Mouse (Mus musculus): Measurements from ENCODE around the gene Mgll. TPM values are rescaled to one million over a fixed set of nuclear protein-coding genes. Genes with fewer than 3 reads are reported as not detected.
A peak's percentile ranks its signal among the peaks of the same experiment; 100 is the strongest.

The Mgll gene
- polyA plus RNA-seq, 1 experiment from 2014 or later = 8.6 TPM

- Histone ChIP-seq H3K36me3 (ENCODE audit: control insufficient read depth, insufficient read depth, low read length) (no peaks in the 10 kb centered on the region), H3K27ac (ENCODE audit: low read depth, low read length) (no peak overlapping the region), H3K4me1 (ENCODE audit: control insufficient read depth, insufficient read depth, low read length) (peaks cover 18% of the 10 kb centered on the region; the same call in 1 of the 2 replicates), H3K4me3 (ENCODE audit: low read depth, low read length) (no peak overlapping the region), H3K27me3 (ENCODE audit: control insufficient read depth, insufficient read depth, low read length) (no peaks in the 10 kb centered on the region), H3K4me2 (ENCODE audit: low read depth) (no peak overlapping the region), H3K9me3 (ENCODE audit: control insufficient read depth, low read length) (no peaks in the 10 kb centered on the region), H3K9ac (ENCODE audit: low read length) (no peak overlapping the region)
- DNase-seq (ENCODE audit: low spot score) (no peak), ATAC-seq (ENCODE audit: insufficient read depth, low FRiP score, low TSS enrichment) (no peak)
- WGBS = 29% methylated on average over 9 of the region's 9 CpGs
These were observed 67.1 kb downstream of the Mgll start for GRCm38 (mm10) chr6:88791299-88791698.

- no peak for DNase-seq (ENCODE audit: low spot score)
- Histone ChIP-seq H3K4me1 (ENCODE audit: control insufficient read depth, insufficient read depth, low read length) (peaks cover 16% of the 10 kb centered on the region; the same call in 1 of the 2 replicates), H3K9me3 (ENCODE audit: control insufficient read depth, low read length) (no peaks in the 10 kb centered on the region), H3K4me2 (ENCODE audit: low read depth) (no peak overlapping the region), H3K4me3 (ENCODE audit: low read depth, low read length) (no peak overlapping the region), H3K27me3 (ENCODE audit: control insufficient read depth, insufficient read depth, low read length) (no peaks in the 10 kb centered on the region), H3K36me3 (ENCODE audit: control insufficient read depth, insufficient read depth, low read length) (no peaks in the 10 kb centered on the region), H3K9ac (ENCODE audit: low read length) (no peak overlapping the region), H3K27ac (ENCODE audit: low read depth, low read length) (no peak overlapping the region)
- WGBS = 37% methylated on average over 7 of the region's 7 CpGs
- ATAC-seq (ENCODE audit: insufficient read depth, low FRiP score, low TSS enrichment) = no peak
These were observed 68.0 kb downstream of the Mgll start for GRCm38 (mm10) chr6:88792147-88792691.

- WGBS = 75% methylated on average over 2 of the region's 2 CpGs
These were observed 69.0 kb downstream of the Mgll start for GRCm38 (mm10) chr6:88793243-88793642.

GRCm38 (mm10) chr6:88793872-88794271 lies 69.7 kb downstream of the Mgll start:
- no peaks in the 10 kb centered on the region for H3K27me3 ChIP-seq (ENCODE audit: control insufficient read depth, insufficient read depth, low read length)
- no peaks in the 10 kb centered on the region for H3K9me3 ChIP-seq (ENCODE audit: control insufficient read depth, low read length)
- peaks cover 8% of the 10 kb centered on the region; the same call in 1 of the 2 replicates for H3K4me1 ChIP-seq (ENCODE audit: control insufficient read depth, insufficient read depth, low read length)
- H3K27ac ChIP-seq (ENCODE audit: low read depth, low read length) = no peak overlapping the region
- H3K4me3 ChIP-seq (ENCODE audit: low read depth, low read length) = no peak overlapping the region
- DNase-seq (ENCODE audit: low spot score) (no peak), ATAC-seq (ENCODE audit: insufficient read depth, low FRiP score, low TSS enrichment) (no peak)
- H3K9ac ChIP-seq (ENCODE audit: low read length) = no peak overlapping the region
- no peak overlapping the region for H3K4me2 ChIP-seq (ENCODE audit: low read depth)
- 85% methylated on average over 13 of the region's 13 CpGs for WGBS
- no peaks in the 10 kb centered on the region for H3K36me3 ChIP-seq (ENCODE audit: control insufficient read depth, insufficient read depth, low read length)

More at GRCm38 (mm10) chr6:88793243-88793642, 69.0 kb downstream of the Mgll start:
- H3K9me3 ChIP-seq (ENCODE audit: control insufficient read depth, low read length) = no peaks in the 10 kb centered on the region
- H3K36me3 ChIP-seq (ENCODE audit: control insufficient read depth, insufficient read depth, low read length) = no peaks in the 10 kb centered on the region
- H3K4me1 ChIP-seq (ENCODE audit: control insufficient read depth, insufficient read depth, low read length) = peaks cover 10% of the 10 kb centered on the region; the same call in 1 of the 2 replicates
- no peak overlapping the region for H3K4me2 ChIP-seq (ENCODE audit: low read depth)
- H3K27me3 ChIP-seq (ENCODE audit: control insufficient read depth, insufficient read depth, low read length) = no peaks in the 10 kb centered on the region
- no peak overlapping the region for H3K27ac ChIP-seq (ENCODE audit: low read depth, low read length)
- no peak overlapping the region for H3K4me3 ChIP-seq (ENCODE audit: low read depth, low read length)
- peak; percentile 46 for DNase-seq (ENCODE audit: low spot score)
- no peak overlapping the region for H3K9ac ChIP-seq (ENCODE audit: low read length)
- no peak for ATAC-seq (ENCODE audit: insufficient read depth, low FRiP score, low TSS enrichment)

GRCm38 (mm10) chr6:88794561-88794971 lies 70.4 kb downstream of the Mgll start:
- ATAC-seq (ENCODE audit: insufficient read depth, low FRiP score, low TSS enrichment) = no peak
- Histone ChIP-seq H3K4me2 (ENCODE audit: low read depth) (no peak overlapping the region), H3K36me3 (ENCODE audit: control insufficient read depth, insufficient read depth, low read length) (no peaks in the 10 kb centered on the region), H3K27me3 (ENCODE audit: control insufficient read depth, insufficient read depth, low read length) (no peaks in the 10 kb centered on the region), H3K4me3 (ENCODE audit: low read depth, low read length) (no peak overlapping the region), H3K27ac (ENCODE audit: low read depth, low read length) (no peak overlapping the region), H3K4me1 (ENCODE audit: control insufficient read depth, insufficient read depth, low read length) (peaks cover 8% of the 10 kb centered on the region; the same call in 1 of the 2 replicates), H3K9me3 (ENCODE audit: control insufficient read depth, low read length) (no peaks in the 10 kb centered on the region), H3K9ac (ENCODE audit: low read length) (no peak overlapping the region)
- DNase-seq (ENCODE audit: low spot score) = no peak
- WGBS = 72% methylated on average over 14 of the region's 14 CpGs

GRCm38 (mm10) chr6:88800191-88800590 lies 76.0 kb downstream of the Mgll start:
- H3K27ac ChIP-seq (ENCODE audit: low read depth, low read length) = no peak overlapping the region
- no peak overlapping the region for H3K4me3 ChIP-seq (ENCODE audit: low read depth, low read length)
- H3K27me3 ChIP-seq (ENCODE audit: control insufficient read depth, insufficient read depth, low read length) = no peaks in the 10 kb centered on the region
- H3K4me1 ChIP-seq (ENCODE audit: control insufficient read depth, insufficient read depth, low read length) = no peaks in the 10 kb centered on the region
- DNase-seq (ENCODE audit: low spot score) = no peak
- 84% methylated on average over 7 of the region's 7 CpGs for WGBS
- H3K9me3 ChIP-seq (ENCODE audit: control insufficient read depth, low read length) = no peaks in the 10 kb centered on the region
- no peak for ATAC-seq (ENCODE audit: insufficient read depth, low FRiP score, low TSS enrichment)
- no peaks in the 10 kb centered on the region for H3K36me3 ChIP-seq (ENCODE audit: control insufficient read depth, insufficient read depth, low read length)
- H3K4me2 ChIP-seq (ENCODE audit: low read depth) = no peak overlapping the region
- H3K9ac ChIP-seq (ENCODE audit: low read length) = no peak overlapping the region

GRCm38 (mm10) chr6:88800735-88801134 lies 76.5 kb downstream of the Mgll start:
- ATAC-seq (ENCODE audit: insufficient read depth, low FRiP score, low TSS enrichment) (no peak), DNase-seq (ENCODE audit: low spot score) (no peak)
- Histone ChIP-seq H3K27ac (ENCODE audit: low read depth, low read length) (no peak overlapping the region), H3K27me3 (ENCODE audit: control insufficient read depth, insufficient read depth, low read length) (no peaks in the 10 kb centered on the region), H3K4me1 (ENCODE audit: control insufficient read depth, insufficient read depth, low read length) (no peaks in the 10 kb centered on the region), H3K9ac (ENCODE audit: low read length) (no peak overlapping the region), H3K9me3 (ENCODE audit: control insufficient read depth, low read length) (no peaks in the 10 kb centered on the region), H3K4me2 (ENCODE audit: low read depth) (no peak overlapping the region), H3K4me3 (ENCODE audit: low read depth, low read length) (no peak overlapping the region), H3K36me3 (ENCODE audit: control insufficient read depth, insufficient read depth, low read length) (no peaks in the 10 kb centered on the region)
- WGBS = 52% methylated on average over 3 of the region's 3 CpGs

- no peak for DNase-seq (ENCODE audit: low spot score)
- H3K27me3 ChIP-seq (ENCODE audit: control insufficient read depth, insufficient read depth, low read length) = no peaks in the 10 kb centered on the region
- H3K4me1 ChIP-seq (ENCODE audit: control insufficient read depth, insufficient read depth, low read length) = no peaks in the 10 kb centered on the region
- no peak overlapping the region for H3K27ac ChIP-seq (ENCODE audit: low read depth, low read length)
- no peak overlapping the region for H3K4me3 ChIP-seq (ENCODE audit: low read depth, low read length)
- H3K9ac ChIP-seq (ENCODE audit: low read length) = no peak overlapping the region
- 92% methylated on average over 7 of the region's 7 CpGs for WGBS
- H3K36me3 ChIP-seq (ENCODE audit: control insufficient read depth, insufficient read depth, low read length) = no peaks in the 10 kb centered on the region
- H3K9me3 ChIP-seq (ENCODE audit: control insufficient read depth, low read length) = no peaks in the 10 kb centered on the region
- ATAC-seq (ENCODE audit: insufficient read depth, low FRiP score, low TSS enrichment) = no peak
- H3K4me2 ChIP-seq (ENCODE audit: low read depth) = no peak overlapping the region
These were observed 78.8 kb downstream of the Mgll start for GRCm38 (mm10) chr6:88803051-88803450.

GRCm38 (mm10) chr6:88803957-88804695 lies 79.9 kb downstream of the Mgll start:
- Histone ChIP-seq H3K27me3 (ENCODE audit: control insufficient read depth, insufficient read depth, low read length) (no peaks in the 10 kb centered on the region), H3K4me3 (ENCODE audit: low read depth, low read length) (no peak overlapping the region), H3K9me3 (ENCODE audit: control insufficient read depth, low read length) (no peaks in the 10 kb centered on the region), H3K27ac (ENCODE audit: low read depth, low read length) (no peak overlapping the region), H3K4me1 (ENCODE audit: control insufficient read depth, insufficient read depth, low read length) (no peaks in the 10 kb centered on the region), H3K36me3 (ENCODE audit: control insufficient read depth, insufficient read depth, low read length) (no peaks in the 10 kb centered on the region), H3K4me2 (ENCODE audit: low read depth) (no peak overlapping the region), H3K9ac (ENCODE audit: low read length) (no peak overlapping the region)
- WGBS = 89% methylated on average over 4 of the region's 4 CpGs
- ATAC-seq (ENCODE audit: insufficient read depth, low FRiP score, low TSS enrichment) (no peak), DNase-seq (ENCODE audit: low spot score) (no peak)
